Mouse (Mus musculus): ENCODE results near the gene Adamtsl1. TPM values are rescaled to one million over a fixed set of nuclear protein-coding genes. Genes with fewer than 3 reads are reported as not detected.

The Adamtsl1 gene
- polyA plus RNA-seq, 2 experiments = 0.11 to 0.23 TPM

DNA sequence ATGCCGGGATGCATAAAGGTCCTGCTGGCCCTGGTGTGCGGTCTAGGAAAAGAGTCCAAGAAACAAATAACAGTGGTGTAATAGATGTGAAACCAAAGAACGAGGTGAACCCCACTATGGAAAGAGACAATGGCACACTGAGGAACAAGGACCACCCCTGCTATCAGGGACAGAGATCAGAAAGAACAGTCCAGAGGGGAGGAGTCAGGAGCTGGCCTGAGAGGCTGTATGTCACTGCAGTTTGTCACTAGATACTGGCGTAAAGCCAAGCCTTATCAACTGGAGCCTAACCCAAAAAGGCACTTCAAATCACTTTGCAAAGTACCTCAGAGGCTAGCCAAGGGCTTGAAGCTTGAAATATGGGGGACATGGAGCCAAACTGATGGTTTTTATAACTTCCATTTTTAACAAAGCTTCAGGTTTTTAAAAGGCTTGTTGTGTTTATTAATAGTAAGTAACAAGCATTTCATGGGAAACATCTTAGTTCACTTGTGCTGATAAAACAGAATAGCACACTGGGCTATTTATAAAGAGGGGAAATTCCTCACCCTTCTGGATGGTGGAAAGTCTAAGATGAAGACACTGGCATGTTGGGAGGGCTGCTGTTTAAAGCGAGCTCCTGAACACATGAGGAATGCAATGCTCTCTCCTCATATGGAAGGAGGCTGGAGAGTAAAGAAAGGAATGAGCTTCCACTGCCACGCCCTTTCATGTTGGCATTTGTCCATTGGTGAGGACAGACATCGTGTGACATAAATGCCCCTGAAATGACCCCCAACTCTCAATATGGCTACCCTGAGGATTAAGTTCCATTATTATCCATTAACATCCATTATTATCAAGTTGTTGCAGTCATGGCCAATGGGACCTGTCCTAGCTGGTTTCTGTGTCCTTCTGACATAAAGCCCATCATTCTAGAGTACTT is 797.1 kb downstream of the Adamtsl1 start:
- no peaks in the 10 kb centered on the region for H3K27me3 ChIP-seq (ENCODE audit: control insufficient read depth, insufficient read depth, low read length)
- TF ChIP-seq CTCF (IDR thresholded peaks at IDR 0.05; ENCODE audit: low read depth) = no peak
- TF ChIP-seq EP300 (IDR thresholded peaks at IDR 0.05; ENCODE audit: low read depth) = no peak
- H3K27ac ChIP-seq = no peak overlapping the region
- no peaks in the 10 kb centered on the region for H3K4me1 ChIP-seq (replicated peaks; ENCODE audit: control insufficient read depth in 2 of 2, insufficient read depth in 2 of 2, low read length in 1 of 2)
- H3K9ac ChIP-seq (replicated peaks) = no peak overlapping the region
- DNase-seq (ENCODE audit: low read depth in 3 of 3, low spot score in 3 of 3) (no peak), ATAC-seq (ENCODE audit: insufficient read depth) (no peak)
- 50% methylated on average over 7 of the region's 7 CpGs for WGBS (ENCODE audit: insufficient replicate concordance)
- H3K4me3 ChIP-seq (ENCODE audit: insufficient read depth in 1 of 2, low read depth in 2 of 2, low read length in 2 of 2) = no peak overlapping the region
- H3K9me3 ChIP-seq (ENCODE audit: control insufficient read depth, low read length) = no peaks in the 10 kb centered on the region
- H3K36me3 ChIP-seq (replicated peaks; ENCODE audit: control insufficient read depth, insufficient read depth, low read depth) = no peaks in the 10 kb centered on the region
- H3K4me2 ChIP-seq (ENCODE audit: low read depth) = no peak overlapping the region

- H3K4me1 ChIP-seq (replicated peaks; ENCODE audit: control insufficient read depth in 2 of 2, insufficient read depth in 2 of 2, low read length in 1 of 2) = no peaks in the 10 kb centered on the region
- no peaks in the 10 kb centered on the region for H3K36me3 ChIP-seq (replicated peaks; ENCODE audit: control insufficient read depth, insufficient read depth, low read depth)
- H3K4me2 ChIP-seq (ENCODE audit: low read depth) = no peak overlapping the region
- H3K4me3 ChIP-seq (ENCODE audit: insufficient read depth in 1 of 2, low read depth in 2 of 2, low read length in 2 of 2) = no peak overlapping the region
- H3K27me3 ChIP-seq (ENCODE audit: control insufficient read depth, insufficient read depth, low read length) = no peaks in the 10 kb centered on the region
- H3K9me3 ChIP-seq (ENCODE audit: control insufficient read depth, low read length) = no peaks in the 10 kb centered on the region
- no peak overlapping the region for H3K27ac ChIP-seq
- ATAC-seq (ENCODE audit: insufficient read depth) = no peak
- TF ChIP-seq EP300 (IDR thresholded peaks at IDR 0.05; ENCODE audit: low read depth) = no peak
- no peak for TF ChIP-seq CTCF (IDR thresholded peaks at IDR 0.05; ENCODE audit: low read depth)
- no peak for DNase-seq (ENCODE audit: low read depth in 3 of 3, low spot score in 3 of 3)
- no peak overlapping the region for H3K9ac ChIP-seq (replicated peaks)
- WGBS (ENCODE audit: insufficient replicate concordance) = 63% methylated on average over 2 of the region's 2 CpGs
Measured at GRCm38 (mm10) chr4:86312366-86312765, 798.4 kb downstream of the Adamtsl1 start.

DNA sequence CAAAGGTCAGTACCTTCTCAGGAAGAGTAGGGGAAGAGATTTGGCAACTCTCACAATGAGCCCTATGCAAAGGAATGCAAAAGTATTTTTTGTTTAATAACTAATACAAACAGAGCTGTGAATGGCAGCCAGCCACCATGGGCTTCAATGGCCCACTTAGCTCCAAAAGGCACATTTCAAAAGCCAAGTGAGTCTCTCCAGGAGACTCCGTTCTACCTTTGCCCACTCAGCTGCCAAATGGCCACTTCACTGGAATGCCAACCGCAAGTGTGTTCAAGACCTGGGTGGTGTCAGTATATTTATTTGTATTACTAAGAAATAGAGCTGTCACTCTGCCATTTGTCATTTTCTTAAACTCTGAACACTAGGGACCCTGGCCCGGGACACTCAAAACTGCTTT is 800.5 kb downstream of the Adamtsl1 start:
- Histone ChIP-seq H3K9ac (replicated peaks) (no peak overlapping the region), H3K4me1 (replicated peaks; ENCODE audit: control insufficient read depth in 2 of 2, insufficient read depth in 2 of 2, low read length in 1 of 2) (no peaks in the 10 kb centered on the region), H3K4me3 (ENCODE audit: insufficient read depth in 1 of 2, low read depth in 2 of 2, low read length in 2 of 2) (no peak overlapping the region), H3K27ac (no peak overlapping the region), H3K27me3 (ENCODE audit: control insufficient read depth, insufficient read depth, low read length) (no peaks in the 10 kb centered on the region), H3K9me3 (ENCODE audit: control insufficient read depth, low read length) (no peaks in the 10 kb centered on the region), H3K4me2 (ENCODE audit: low read depth) (no peak overlapping the region), H3K36me3 (replicated peaks; ENCODE audit: control insufficient read depth, insufficient read depth, low read depth) (no peaks in the 10 kb centered on the region)
- TF ChIP-seq CTCF (IDR thresholded peaks at IDR 0.05; ENCODE audit: low read depth) (no peak), EP300 (IDR thresholded peaks at IDR 0.05; ENCODE audit: low read depth) (no peak)
- ATAC-seq (ENCODE audit: insufficient read depth) (no peak), DNase-seq (ENCODE audit: low read depth in 3 of 3, low spot score in 3 of 3) (no peak)
- WGBS (ENCODE audit: insufficient replicate concordance) = 78% methylated on average over 3 of the region's 3 CpGs

DNA sequence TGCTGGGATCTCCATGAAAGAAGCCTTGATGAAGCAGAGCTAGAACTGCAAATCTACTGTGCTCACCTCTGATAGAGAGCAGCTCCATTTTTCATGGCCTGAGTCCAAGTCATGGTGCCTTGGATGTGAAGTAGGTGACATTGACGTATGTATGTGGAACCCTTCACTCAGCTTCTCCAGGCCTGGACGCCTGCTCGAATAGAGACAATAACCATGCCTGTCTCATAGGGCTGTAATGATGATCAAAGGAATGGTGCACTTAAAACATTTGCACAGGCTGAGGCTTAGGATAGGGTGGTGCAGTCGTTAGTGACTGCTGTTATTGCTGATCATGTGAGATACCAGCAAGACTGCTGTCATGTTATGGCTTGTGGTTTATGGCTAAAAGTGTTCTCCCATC is 801.1 kb downstream of the Adamtsl1 start:
- H3K9me3 ChIP-seq (ENCODE audit: control insufficient read depth, low read length) = no peaks in the 10 kb centered on the region

GRCm38 (mm10) chr4:86317916-86318542 is 804.1 kb downstream of the Adamtsl1 start:
- H3K4me1 ChIP-seq (replicated peaks; ENCODE audit: control insufficient read depth in 2 of 2, insufficient read depth in 2 of 2, low read length in 1 of 2) = no peaks in the 10 kb centered on the region
- no peak overlapping the region for H3K27ac ChIP-seq
- 56% methylated on average over 3 of the region's 3 CpGs for WGBS (ENCODE audit: insufficient replicate concordance)
- no peaks in the 10 kb centered on the region for H3K9me3 ChIP-seq (ENCODE audit: control insufficient read depth, low read length)
- ATAC-seq (ENCODE audit: insufficient read depth) (no peak), DNase-seq (ENCODE audit: low read depth in 3 of 3, low spot score in 3 of 3) (no peak)
- H3K27me3 ChIP-seq (ENCODE audit: control insufficient read depth, insufficient read depth, low read length) = no peaks in the 10 kb centered on the region
- no peak overlapping the region for H3K9ac ChIP-seq (replicated peaks)
- no peak overlapping the region for H3K4me2 ChIP-seq (ENCODE audit: low read depth)
- no peaks in the 10 kb centered on the region for H3K36me3 ChIP-seq (replicated peaks; ENCODE audit: control insufficient read depth, insufficient read depth, low read depth)
- no peak overlapping the region for H3K4me3 ChIP-seq (ENCODE audit: insufficient read depth in 1 of 2, low read depth in 2 of 2, low read length in 2 of 2)
- no peak for TF ChIP-seq CTCF (IDR thresholded peaks at IDR 0.05; ENCODE audit: low read depth)
- no peak for TF ChIP-seq EP300 (IDR thresholded peaks at IDR 0.05; ENCODE audit: low read depth)

More for the DNA sequence above, 801.1 kb downstream of the Adamtsl1 start:
- H3K36me3 ChIP-seq (replicated peaks; ENCODE audit: control insufficient read depth, insufficient read depth, low read depth) = no peaks in the 10 kb centered on the region
- DNase-seq (ENCODE audit: low read depth in 3 of 3, low spot score in 3 of 3) (no peak), ATAC-seq (ENCODE audit: insufficient read depth) (no peak)
- no peaks in the 10 kb centered on the region for H3K27me3 ChIP-seq (ENCODE audit: control insufficient read depth, insufficient read depth, low read length)
- no peak overlapping the region for H3K27ac ChIP-seq
- no peak overlapping the region for H3K4me2 ChIP-seq (ENCODE audit: low read depth)
- H3K4me3 ChIP-seq (ENCODE audit: insufficient read depth in 1 of 2, low read depth in 2 of 2, low read length in 2 of 2) = no peak overlapping the region
- H3K4me1 ChIP-seq (replicated peaks; ENCODE audit: control insufficient read depth in 2 of 2, insufficient read depth in 2 of 2, low read length in 1 of 2) = no peaks in the 10 kb centered on the region
- no peak overlapping the region for H3K9ac ChIP-seq (replicated peaks)
- no peak for TF ChIP-seq EP300 (IDR thresholded peaks at IDR 0.05; ENCODE audit: low read depth)
- WGBS (ENCODE audit: insufficient replicate concordance) = 61% methylated on average over 4 of the region's 4 CpGs
